Mouse (Mus musculus): ENCODE measurements around the gene Col4a4. TPM values are rescaled to one million over a fixed set of nuclear protein-coding genes. Genes with fewer than 3 reads are reported as not detected.

Col4a4 gene
- polyA plus RNA-seq, 2 experiments: 0.02 to 0.08 TPM

DNA sequence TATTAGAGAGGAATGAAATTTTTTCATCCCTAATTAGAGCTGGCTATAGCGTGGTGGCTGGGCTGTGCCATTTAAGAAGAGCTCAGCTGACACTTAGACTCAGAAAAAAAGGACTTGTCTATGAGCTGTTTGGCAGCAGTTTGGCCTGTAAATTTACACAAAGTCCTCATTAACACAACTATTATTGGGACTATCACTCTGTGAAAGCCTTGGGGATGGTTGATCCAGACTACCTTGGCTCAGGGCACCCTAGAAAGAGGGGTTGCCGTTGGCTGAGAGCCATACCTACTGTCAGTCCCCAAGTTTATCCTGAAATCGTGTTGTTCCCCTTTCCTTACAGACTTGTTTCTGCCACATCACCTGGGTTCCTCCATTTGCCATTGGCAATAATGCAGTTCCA, 178.9 kb downstream of the Col4a4 start:
- Histone ChIP-seq H3K27ac (no peak overlapping the region), H3K4me1 (replicated peaks; ENCODE audit: control insufficient read depth in 2 of 2, insufficient read depth in 2 of 2, low read length in 1 of 2) (no peaks in the 10 kb centered on the region), H3K9me3 (ENCODE audit: control insufficient read depth, low read length) (no peaks in the 10 kb centered on the region), H3K4me3 (ENCODE audit: insufficient read depth in 1 of 2, low read depth in 2 of 2, low read length in 2 of 2) (no peak overlapping the region), H3K27me3 (ENCODE audit: control insufficient read depth, insufficient read depth, low read length) (no peaks in the 10 kb centered on the region), H3K9ac (replicated peaks) (no peak overlapping the region), H3K4me2 (ENCODE audit: low read depth) (no peak overlapping the region), H3K36me3 (replicated peaks; ENCODE audit: control insufficient read depth, insufficient read depth, low read depth) (no peaks in the 10 kb centered on the region)
- ATAC-seq (ENCODE audit: insufficient read depth) (no peak), DNase-seq (ENCODE audit: low read depth in 3 of 3, low spot score in 3 of 3) (no peak)
- WGBS (ENCODE audit: insufficient replicate concordance): 67% methylated on average over 3 of the region's 3 CpGs
- TF ChIP-seq CTCF (IDR thresholded peaks at IDR 0.05; ENCODE audit: low read depth) (no peak), EP300 (IDR thresholded peaks at IDR 0.05; ENCODE audit: low read depth) (no peak)

Other genes with a start within 250 kb of the Col4a4 start
- 0.02 and 0.10 TPM in 2 replicates for gene Col4a3, start 72 bp upstream of the Col4a4 start, polyA plus RNA-seq (2012; rRNA removed)
- gene Col4a3, start 72 bp upstream of the Col4a4 start, polyA plus RNA-seq (2014; fragmentation: Nextera tagmentation; extraction: Ambion mirVana): 0.10 and 0.11 TPM in 2 replicates
- gene Mff, start 138.0 kb upstream of the Col4a4 start, polyA plus RNA-seq (2012; rRNA removed): 47.9 and 82.1 TPM in 2 replicates
- gene Mff, start 138.0 kb upstream of the Col4a4 start, polyA plus RNA-seq (2014; fragmentation: Nextera tagmentation; extraction: Ambion mirVana): 193 and 197 TPM in 2 replicates
- not detected in 2 replicates for gene Tm4sf20, start 181.6 kb upstream of the Col4a4 start, polyA plus RNA-seq (2012; rRNA removed)
- gene Tm4sf20, start 181.6 kb upstream of the Col4a4 start, polyA plus RNA-seq (2014; fragmentation: Nextera tagmentation; extraction: Ambion mirVana): not detected in 2 replicates
- gene Gm47791, start 184.4 kb upstream of the Col4a4 start, polyA plus RNA-seq (2012; rRNA removed): not detected in 2 replicates
- not detected in 2 replicates for gene Gm47791, start 184.4 kb upstream of the Col4a4 start, polyA plus RNA-seq (2014; fragmentation: Nextera tagmentation; extraction: Ambion mirVana)

All from liver, embryonic 14.5 days (tissue).